ENCODE assay signal across 13 mouse cellular contexts in genomic region chr4:137699264-137700211, GRCm38 (mm10). TPM values are rescaled to one million over a fixed set of nuclear protein-coding genes. Genes with fewer than 3 reads are reported as not detected.
DNase-seq lines count a peak whose midpoint lies in the region; TF ChIP-seq lines count a peak whose summit lies in the region.
"Had no signal": no experiment of that assay in that cellular context is flagged by ENCODE, and none has a peak within 500 bp of the region (broad histone marks: within the 10 kb centered on the region; RNA-seq: fewer than 3 reads in every experiment).

No protein-coding gene starts in this region.

- DNase-seq in adrenal gland, postnatal 10 days, result peak; percentile 67
- DNase-seq in adrenal gland, postnatal 4 days (ENCODE audit: low spot score in 2 of 2), result no peak
- DNase-seq in layer of hippocampus, adult 2 months (ENCODE audit: low spot score in 2 of 2), result no peak
- DNase-seq in layer of hippocampus, adult 9-11 months, result no peak
- DNase-seq in adrenal gland, postnatal 14 days, result peak; percentile 74
- peak; percentile 47 to 62 for DNase-seq in kidney, postnatal 36 days
- no peak for DNase-seq in heart, postnatal 14 days
- no peak for DNase-seq in gastrocnemius, adult 8-10 months (ENCODE audit: low spot score in 2 of 2)
- DNase-seq: gastrocnemius, adult 2 months had no signal

- no peak for TF ChIP-seq CTCF in layer of hippocampus, adult 2 months (conservative IDR thresholded peaks at IDR 0.05)

- no peak overlapping the region for H3K4me3 ChIP-seq in layer of hippocampus, adult 2 months
- H3K4me3 ChIP-seq: embryonic facial prominence, embryonic 12.5 days; gastrocnemius, adult 2 months; hindbrain, embryonic 13.5 days; limb, embryonic 15.5 days; megakaryocyte, embryonic 14.5 days had no signal

- intact Hi-C loops in heart, postnatal 14 days (cut with DNase I), result no loop called here

- peak overlapping the region; percentile 72 for H3K27ac ChIP-seq in layer of hippocampus, adult 2 months
- H3K27ac ChIP-seq: embryonic facial prominence, embryonic 12.5 days; gastrocnemius, adult 2 months had no signal

RNA-seq across cellular contexts. Expression of gene Rap1gap, which starts 35.0 kb away (rescaled TPM):
- 10 to 100 TPM; 31.3 to 48.5 TPM for total RNA-seq in adrenal gland, postnatal 10 days (2021)
- total RNA-seq in adrenal gland, postnatal 4 days (2021), result 10 to 100 TPM; 83.5 to 96.1 TPM
- 100 to 1,000 TPM; 281 to 291 TPM for total RNA-seq in layer of hippocampus, adult 2 months (2021)
- 40.8 and 44.9 TPM in 2 replicates for total RNA-seq in adrenal gland, postnatal 14 days (2021)
- 10 to 100 TPM; 13.9 to 18.3 TPM for total RNA-seq in heart, postnatal 14 days (2021)
- 10 to 100 TPM in 1 of 4 experiments, 1 to 10 TPM in 3; 6.1 to 10.2 (median 6.6) TPM for total RNA-seq in gastrocnemius, adult 8-10 months (2022)

Comparison
In these comparisons a context has a peak if more than half of its experiments do, and no peak if none do; other contexts are left out.
1. DNase-seq: peak in adrenal gland, postnatal 10 days (single experiment), adrenal gland, postnatal 14 days (single experiment) and kidney, postnatal 36 days (2 of 2); none in adrenal gland, postnatal 4 days (0 of 2), layer of hippocampus, adult 2 months (0 of 2), layer of hippocampus, adult 9-11 months (single experiment), heart, postnatal 14 days (0 of 2) and gastrocnemius, adult 8-10 months (0 of 2).